Mouse (Mus musculus) stomach, postnatal 0 days (tissue): ENCODE measurements around the gene Tnn.

ENCODE experiments used
- CTCF ChIP-seq: IDR thresholded peaks from 2 replicates; pipeline ENCODE4 v1.5.1; 2016; ENCODE audit warnings: antibody characterized with exemption, low read depth, mild to moderate bottlenecking, moderate library complexity
- EP300 ChIP-seq: optimal IDR thresholded peaks from 2 replicates; pipeline ENCODE3; 2016; ENCODE audit warnings: antibody characterized with exemption

DNA sequence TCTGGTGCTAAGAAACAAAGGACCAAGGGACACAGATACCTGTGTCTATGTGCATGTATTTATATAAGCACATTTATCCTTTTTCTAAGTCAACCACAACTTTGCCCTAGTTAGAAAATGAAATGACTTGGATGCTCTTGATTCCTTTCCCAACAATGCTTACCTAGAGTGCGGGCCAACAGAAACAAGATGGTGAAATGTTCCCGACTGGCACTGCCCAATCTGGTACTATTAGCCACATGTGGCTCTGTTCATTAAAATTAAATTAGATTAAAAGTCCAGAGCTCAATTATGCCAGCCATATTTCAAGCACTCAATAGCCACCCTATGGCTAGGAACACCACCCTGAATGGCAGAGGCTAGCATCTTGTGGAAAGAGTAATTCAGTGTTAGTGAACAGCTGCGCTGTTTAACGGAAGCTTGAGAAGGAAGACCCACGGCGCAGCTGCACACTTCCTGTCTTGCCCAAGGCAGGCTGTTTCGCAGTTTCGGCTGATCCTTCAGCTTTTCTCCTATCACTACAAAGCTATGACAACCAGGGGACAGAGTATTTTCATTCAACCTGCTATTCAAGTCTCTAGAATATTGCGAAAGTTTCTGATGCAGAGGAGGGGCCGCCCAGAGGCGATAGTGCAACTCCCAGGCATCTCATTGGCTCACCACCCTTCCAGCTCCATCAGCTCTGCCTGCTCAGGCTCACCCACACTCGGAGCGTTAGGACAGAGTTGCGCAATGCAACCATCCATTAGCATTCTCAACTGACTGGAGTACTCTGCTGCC lies 74.3 kb downstream of the Tnn start:
- TF ChIP-seq CTCF (0 out of 2 replicates have a peak, but pooled peaks have one; percentile 1), EP300 (no peak)
